Mouse (Mus musculus): ENCODE data around the gene Pcdh10. TPM values are rescaled to one million over a fixed set of nuclear protein-coding genes. Genes with fewer than 3 reads are reported as not detected.

The Pcdh10 gene
- polyA plus RNA-seq, 1 experiment, result 0.01 TPM

GRCm38 (mm10) chr3:45380811-45381761, 2.9 kb downstream of the Pcdh10 start:
- no peaks in the 10 kb centered on the region for H3K4me1 ChIP-seq (ENCODE audit: control insufficient read depth)

GRCm38 (mm10) chr3:45382032-45382755, 4.0 kb downstream of the Pcdh10 start:
- Histone ChIP-seq H3K27me3 (ENCODE audit: control insufficient read depth) (peaks cover 49% of the 10 kb centered on the region), H3K4me1 (ENCODE audit: control insufficient read depth) (no peaks in the 10 kb centered on the region), H3K9me3 (ENCODE audit: control insufficient read depth, low read length) (no peaks in the 10 kb centered on the region), H3K4me3 (replicated peaks) (no peak overlapping the region), H3K36me3 (ENCODE audit: control insufficient read depth) (no peaks in the 10 kb centered on the region)
- no peak for TF ChIP-seq GATA1 (IDR thresholded peaks at IDR 0.05; ENCODE audit: low read length)
- no peak for TF ChIP-seq TAL1 (IDR thresholded peaks at IDR 0.05; ENCODE audit: low read length)

More at GRCm38 (mm10) chr3:45380811-45381761, 2.9 kb downstream of the Pcdh10 start:
- no peaks in the 10 kb centered on the region for H3K9me3 ChIP-seq (ENCODE audit: control insufficient read depth, low read length)
- no peak overlapping the region for H3K4me3 ChIP-seq (replicated peaks)
- TF ChIP-seq TAL1 (IDR thresholded peaks at IDR 0.05; ENCODE audit: low read length), result no peak
- TF ChIP-seq GATA1 (IDR thresholded peaks at IDR 0.05; ENCODE audit: low read length), result no peak
- H3K27me3 ChIP-seq (ENCODE audit: control insufficient read depth), result peaks cover 60% of the 10 kb centered on the region
- no peaks in the 10 kb centered on the region for H3K36me3 ChIP-seq (ENCODE audit: control insufficient read depth)

GRCm38 (mm10) chr3:45383831-45384230, 5.6 kb downstream of the Pcdh10 start:
- Histone ChIP-seq H3K36me3 (ENCODE audit: control insufficient read depth) (no peaks in the 10 kb centered on the region), H3K4me3 (replicated peaks) (no peak overlapping the region), H3K9me3 (ENCODE audit: control insufficient read depth, low read length) (no peaks in the 10 kb centered on the region), H3K27me3 (ENCODE audit: control insufficient read depth) (peaks cover 33% of the 10 kb centered on the region), H3K4me1 (ENCODE audit: control insufficient read depth) (no peaks in the 10 kb centered on the region)
- no peak for TF ChIP-seq GATA1 (IDR thresholded peaks at IDR 0.05; ENCODE audit: low read length)
- TF ChIP-seq TAL1 (IDR thresholded peaks at IDR 0.05; ENCODE audit: low read length), result no peak

GRCm38 (mm10) chr3:45385028-45385427, 6.8 kb downstream of the Pcdh10 start:
- Histone ChIP-seq H3K36me3 (ENCODE audit: control insufficient read depth) (no peaks in the 10 kb centered on the region), H3K9me3 (ENCODE audit: control insufficient read depth, low read length) (no peaks in the 10 kb centered on the region), H3K4me3 (replicated peaks) (no peak overlapping the region), H3K4me1 (ENCODE audit: control insufficient read depth) (no peaks in the 10 kb centered on the region), H3K27me3 (ENCODE audit: control insufficient read depth) (peaks cover 21% of the 10 kb centered on the region)
- TF ChIP-seq GATA1 (IDR thresholded peaks at IDR 0.05; ENCODE audit: low read length) (no peak), TAL1 (IDR thresholded peaks at IDR 0.05; ENCODE audit: low read length) (no peak)

- no peak overlapping the region for H3K4me3 ChIP-seq (replicated peaks)
- H3K27me3 ChIP-seq (ENCODE audit: control insufficient read depth), result peaks cover 17% of the 10 kb centered on the region
- no peaks in the 10 kb centered on the region for H3K9me3 ChIP-seq (ENCODE audit: control insufficient read depth, low read length)
- TF ChIP-seq TAL1 (IDR thresholded peaks at IDR 0.05; ENCODE audit: low read length) (no peak), GATA1 (IDR thresholded peaks at IDR 0.05; ENCODE audit: low read length) (no peak)
- no peaks in the 10 kb centered on the region for H3K4me1 ChIP-seq (ENCODE audit: control insufficient read depth)
- no peaks in the 10 kb centered on the region for H3K36me3 ChIP-seq (ENCODE audit: control insufficient read depth)
Measured at GRCm38 (mm10) chr3:45385451-45385850, 7.3 kb downstream of the Pcdh10 start.

GRCm38 (mm10) chr3:45386512-45386911, 8.3 kb downstream of the Pcdh10 start:
- Histone ChIP-seq H3K4me3 (replicated peaks) (no peak overlapping the region), H3K27me3 (ENCODE audit: control insufficient read depth) (peaks cover 6% of the 10 kb centered on the region), H3K36me3 (ENCODE audit: control insufficient read depth) (no peaks in the 10 kb centered on the region), H3K9me3 (ENCODE audit: control insufficient read depth, low read length) (no peaks in the 10 kb centered on the region), H3K4me1 (ENCODE audit: control insufficient read depth) (no peaks in the 10 kb centered on the region)
- TF ChIP-seq TAL1 (IDR thresholded peaks at IDR 0.05; ENCODE audit: low read length) (no peak), GATA1 (IDR thresholded peaks at IDR 0.05; ENCODE audit: low read length) (no peak)

GRCm38 (mm10) chr3:45397101-45397500, 18.9 kb downstream of the Pcdh10 start:
- Histone ChIP-seq H3K4me1 (ENCODE audit: control insufficient read depth) (no peaks in the 10 kb centered on the region), H3K4me3 (replicated peaks) (no peak overlapping the region), H3K36me3 (ENCODE audit: control insufficient read depth) (no peaks in the 10 kb centered on the region), H3K27me3 (ENCODE audit: control insufficient read depth) (no peaks in the 10 kb centered on the region), H3K9me3 (ENCODE audit: control insufficient read depth, low read length) (no peaks in the 10 kb centered on the region)
- TF ChIP-seq TAL1 (IDR thresholded peaks at IDR 0.05; ENCODE audit: low read length) (no peak), GATA1 (IDR thresholded peaks at IDR 0.05; ENCODE audit: low read length) (no peak)

- Histone ChIP-seq H3K36me3 (ENCODE audit: control insufficient read depth) (no peaks in the 10 kb centered on the region), H3K4me1 (ENCODE audit: control insufficient read depth) (no peaks in the 10 kb centered on the region), H3K9me3 (ENCODE audit: control insufficient read depth, low read length) (no peaks in the 10 kb centered on the region), H3K4me3 (replicated peaks) (no peak overlapping the region), H3K27me3 (ENCODE audit: control insufficient read depth) (no peaks in the 10 kb centered on the region)
- TF ChIP-seq GATA1 (IDR thresholded peaks at IDR 0.05; ENCODE audit: low read length) (no peak), TAL1 (IDR thresholded peaks at IDR 0.05; ENCODE audit: low read length) (no peak)
Measured at GRCm38 (mm10) chr3:45403239-45403638, 25.0 kb downstream of the Pcdh10 start.

GRCm38 (mm10) chr3:45431691-45432090, 53.5 kb downstream of the Pcdh10 start:
- H3K36me3 ChIP-seq (ENCODE audit: control insufficient read depth), result no peaks in the 10 kb centered on the region
- H3K4me3 ChIP-seq (replicated peaks), result no peak overlapping the region
- H3K9me3 ChIP-seq (ENCODE audit: control insufficient read depth, low read length), result no peaks in the 10 kb centered on the region; the same call in 1 of the 2 replicates
- no peaks in the 10 kb centered on the region for H3K27me3 ChIP-seq (ENCODE audit: control insufficient read depth)
- TF ChIP-seq TAL1 (IDR thresholded peaks at IDR 0.05; ENCODE audit: low read length) (no peak), GATA1 (IDR thresholded peaks at IDR 0.05; ENCODE audit: low read length) (no peak)
- H3K4me1 ChIP-seq (ENCODE audit: control insufficient read depth), result no peaks in the 10 kb centered on the region

Data from erythroblast, embryonic 14.5 days (primary cell).